Mouse (Mus musculus) forebrain, embryonic 14.5 days (tissue): ENCODE measurements at regions not wholly inside any gene's neighbourhood (a gene's known extent, or its start where the extent isn't known, plus 50 kb on each side); places are given as distances from the start of the nearest gene placed in this dataset.

Source experiments
- ATAC-seq: fragments of 200-750 bp; cut with Nextera tagmentation; 2 replicates; pipeline ENCODE4 v1.8.0; 2017; ENCODE audit warnings: mild to moderate bottlenecking, moderate library complexity
- DNase-seq: peaks from one replicate; pipeline ENCODE4 v3.0.0-alpha.2; 2015; ENCODE audit warnings: low spot score
- H3K27ac ChIP-seq: fragments of 300-500 bp; sonication (generic); 2 replicates; pipeline ENCODE4 v1.5.1; 2014; ENCODE audit warnings: low read depth, mild to moderate bottlenecking, control low read depth, low read length, moderate library complexity
- H3K27me3 ChIP-seq: fragments of 300-500 bp; sonication (generic); replicated peaks from 2 replicates; pipeline ENCODE4 v1.6.1; 2014; ENCODE audit warnings: low read length, control low read depth, mixed read lengths; ENCODE audit not compliant: control insufficient read depth, insufficient read depth
- H3K36me3 ChIP-seq: fragments of 300-500 bp; sonication (generic); 2 replicates; pipeline ENCODE4 v1.6.1; 2014; ENCODE audit warnings: low read length, control low read depth; ENCODE audit not compliant: control insufficient read depth, insufficient read depth
- H3K4me1 ChIP-seq: fragments of 300-500 bp; sonication (generic); 2 replicates; pipeline ENCODE4 v1.6.1; 2014; ENCODE audit warnings: antibody characterized with exemption, low read length, control low read depth; ENCODE audit not compliant: control insufficient read depth, insufficient read depth
- H3K4me2 ChIP-seq: fragments of 300-500 bp; sonication (generic); 2 replicates; pipeline ENCODE4 v1.6.1; 2014; ENCODE audit warnings: mild to moderate bottlenecking, control low read depth, low read length
- H3K4me3 ChIP-seq: fragments of 300-500 bp; sonication (generic); 2 replicates; pipeline ENCODE4 v1.5.1; 2014; ENCODE audit warnings: low read depth, low read length, control low read depth
- H3K9ac ChIP-seq: fragments of 300-500 bp; sonication (generic); 2 replicates; pipeline ENCODE4 v1.6.1; 2014; ENCODE audit warnings: mild to moderate bottlenecking, low read length, control low read depth, moderate library complexity
- H3K9me3 ChIP-seq: fragments of 300-500 bp; sonication (generic); replicated peaks from 2 replicates; pipeline ENCODE4 v1.6.1; 2016; ENCODE audit warnings: low read length, control low read depth, mixed read lengths; ENCODE audit not compliant: control insufficient read depth
- WGBS: fragments of 180-500 bp; shearing (Covaris S2); extraction: QIAGEN DNeasy Blood & Tissue Kit; methylation state at CpG from one replicate; pipeline ENCODE4 v1.1.7; 2014; 5-methylcytosine and 5-hydroxymethylcytosine counted together

- no peaks in the 10 kb centered on the region for H3K9me3 ChIP-seq
- WGBS = 90% methylated on average over 2 of the region's 2 CpGs
- H3K4me1 ChIP-seq = no peaks in the 10 kb centered on the region
- H3K4me3 ChIP-seq = no peak overlapping the region
- no peak overlapping the region for H3K9ac ChIP-seq
- H3K4me2 ChIP-seq = no peak overlapping the region
- no peak for DNase-seq
- H3K27ac ChIP-seq = no peak overlapping the region
- no peak for ATAC-seq
- no peaks in the 10 kb centered on the region for H3K36me3 ChIP-seq
- no peaks in the 10 kb centered on the region for H3K27me3 ChIP-seq
These were observed 161.4 kb upstream of the Gm10192 start for GRCm38 (mm10) chr4:97344335-97344734.

- Histone ChIP-seq H3K27me3 (no peaks in the 10 kb centered on the region), H3K4me1 (no peaks in the 10 kb centered on the region), H3K9ac (no peak overlapping the region), H3K27ac (no peak overlapping the region), H3K4me3 (no peak overlapping the region), H3K4me2 (no peak overlapping the region), H3K9me3 (no peaks in the 10 kb centered on the region), H3K36me3 (no peaks in the 10 kb centered on the region)
- no peak for ATAC-seq
- DNase-seq = no peak
- WGBS = 98% methylated on average over 1 of the region's 1 CpGs
These were observed 160.4 kb upstream of the Gm10192 start for GRCm38 (mm10) chr4:97343378-97343777.
